Mouse (Mus musculus) small intestine, adult 2 months (tissue): ENCODE data around the gene Slc16a5.

Source experiments
- CTCF ChIP-seq: fragments of 200-500 bp; IDR thresholded peaks from 2 replicates; pipeline ENCODE4 v1.5.1; 2012; ENCODE audit warnings: low read depth, mild to moderate bottlenecking, control low read depth, inconsistent platforms, low read length, moderate library complexity, mixed read lengths; ENCODE audit not compliant: insufficient replicate concordance, insufficient read length; ENCODE audit errors: extremely low read depth
- POLR2A ChIP-seq: fragments of 200-500 bp; IDR thresholded peaks from 2 replicates; pipeline ENCODE4 v1.6.1; 2012; ENCODE audit warnings: low read depth, mild to moderate bottlenecking, control low read depth, inconsistent platforms, low read length, moderate library complexity

GRCm38 (mm10) chr11:115425671-115426070 is 36.6 kb upstream of the Slc16a5 start:
- TF ChIP-seq CTCF, result no peak
- no peak for TF ChIP-seq POLR2A
